Mouse (Mus musculus): Measurements from ENCODE around the gene Obsl1.

The Obsl1 gene

DNA sequence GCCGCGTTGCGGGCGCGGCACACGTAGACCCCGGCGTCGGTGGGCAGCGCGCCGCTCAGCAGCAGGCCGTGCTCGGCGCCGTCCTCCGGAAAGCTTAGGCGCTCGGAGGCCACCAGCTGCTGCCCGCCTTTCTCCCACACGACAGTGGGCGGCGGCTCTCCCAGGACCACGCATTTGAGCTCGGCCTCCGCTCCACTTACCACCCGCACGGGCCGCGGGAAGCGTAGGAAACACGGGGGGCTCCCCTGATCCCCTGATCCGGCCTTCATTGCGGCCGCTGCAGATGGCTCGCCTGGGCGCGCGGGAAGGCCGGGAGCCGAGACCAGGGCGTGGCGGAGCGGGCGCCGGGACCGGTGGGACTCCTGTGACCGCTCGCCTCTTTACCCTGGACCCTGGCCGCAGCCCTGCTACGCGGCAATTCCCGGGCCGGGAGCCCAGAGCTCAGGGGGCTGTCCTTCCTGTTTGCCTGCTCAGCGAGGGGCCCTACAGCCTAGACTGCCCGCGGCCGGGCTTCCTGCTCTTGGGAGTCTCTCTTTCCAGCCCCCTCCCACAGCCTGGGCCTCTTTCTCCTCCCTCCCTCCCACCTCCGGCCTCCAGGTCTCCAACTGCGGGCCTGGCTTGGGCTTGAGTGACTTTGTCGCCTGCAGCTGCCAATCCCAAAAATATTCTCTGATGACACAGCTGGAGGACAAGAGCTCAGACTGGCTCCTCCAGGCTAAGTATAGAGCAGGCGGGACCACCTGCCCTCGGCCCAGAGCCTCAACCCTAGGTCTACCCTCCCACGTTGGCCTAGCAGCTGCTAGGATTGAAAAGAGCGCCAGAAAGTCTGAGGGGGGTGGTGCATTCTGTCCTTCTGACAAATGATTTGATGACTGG lies at the start of gene Obsl1:
TSS of gene Obsl1 (minus strand) at position 497 of the 876 bp plus-strand sequence.
- no peak for DNase-seq

DNA sequence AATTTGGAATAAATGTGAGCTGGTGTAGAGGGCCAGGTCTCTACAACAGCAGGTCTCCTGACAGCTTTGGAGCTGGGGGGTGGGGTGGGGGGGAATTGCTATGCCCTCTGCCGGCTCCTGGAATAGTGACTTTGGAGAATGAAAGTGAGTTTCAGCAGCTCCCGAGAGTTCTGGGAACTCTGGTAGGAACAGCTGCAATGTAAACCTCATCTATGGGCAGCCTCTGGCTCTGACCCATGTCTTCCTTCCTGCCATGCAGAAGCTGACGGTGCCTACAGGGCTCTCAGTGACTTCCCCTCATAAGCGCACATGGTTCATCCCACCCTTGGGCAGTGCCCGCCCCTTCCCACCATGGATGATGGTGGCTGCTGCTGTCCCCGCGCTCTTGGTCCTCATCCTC lies 49.4 kb upstream of the Obsl1 start:
- no peak for DNase-seq

DNA sequence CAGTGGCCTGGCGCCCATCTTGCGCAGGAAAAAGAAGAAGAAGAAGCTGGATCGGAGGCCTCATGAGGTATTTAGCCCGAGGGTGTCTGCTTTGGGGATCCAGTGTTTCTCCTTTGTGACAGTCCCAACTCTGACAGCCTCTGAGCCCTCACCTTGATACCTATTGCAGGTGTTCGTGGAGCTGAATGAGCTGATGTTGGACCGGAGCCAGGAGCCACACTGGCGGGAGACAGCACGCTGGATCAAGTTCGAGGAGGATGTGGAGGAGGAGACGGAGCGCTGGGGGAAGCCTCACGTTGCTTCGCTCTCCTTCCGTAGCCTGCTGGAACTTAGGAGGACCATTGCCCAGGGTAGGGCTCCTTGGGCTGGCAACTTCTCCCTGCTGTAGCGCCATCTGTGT lies 44.3 kb upstream of the Obsl1 start:
- no peak for DNase-seq

DNA sequence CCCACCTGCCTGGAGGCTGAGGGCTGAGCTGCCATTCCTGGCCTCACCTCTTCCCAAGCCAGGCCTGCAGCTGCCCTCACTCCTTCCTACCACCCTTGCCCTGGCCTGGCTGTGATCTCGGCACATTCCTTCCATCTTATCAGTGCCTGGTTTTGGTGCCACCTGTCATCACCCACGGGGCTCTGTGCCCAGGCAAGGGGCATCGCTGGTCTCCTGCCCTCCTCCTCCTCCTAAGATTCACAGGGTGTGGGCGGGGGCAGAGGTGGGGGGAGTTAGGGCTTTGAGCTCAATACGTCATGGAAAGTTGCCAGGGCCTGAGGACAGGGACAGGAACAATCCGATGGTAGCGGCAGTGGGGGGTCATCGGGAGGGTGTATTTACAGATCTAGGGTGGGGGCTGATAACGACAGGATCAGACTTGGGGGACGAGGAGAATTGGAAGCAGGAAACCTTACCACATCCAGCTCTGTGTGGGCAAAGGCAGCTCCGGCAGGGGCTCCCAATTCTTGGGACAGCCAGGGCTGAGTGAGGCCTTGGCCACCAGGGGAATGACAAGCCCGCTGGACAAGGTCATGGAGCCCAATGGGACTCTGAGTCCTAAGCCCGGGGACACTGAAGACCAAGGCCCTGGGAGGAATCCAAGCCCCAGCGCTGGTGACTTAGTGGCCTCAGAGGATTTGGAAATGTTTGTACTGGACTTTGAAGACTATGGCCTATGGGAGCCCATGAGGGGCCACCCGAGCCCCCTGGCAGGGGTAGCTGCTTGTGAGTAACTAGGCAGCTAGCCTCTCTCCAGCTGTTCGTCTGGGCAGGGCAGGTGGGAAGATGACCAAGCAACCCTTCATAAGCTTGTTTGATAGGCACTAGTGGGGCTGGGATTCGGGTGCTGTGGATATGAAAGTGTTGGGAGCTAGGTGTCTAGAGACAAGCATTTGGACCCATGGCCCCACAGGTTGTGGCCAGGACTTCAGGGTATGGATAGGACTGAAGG lies 43.3 kb upstream of the Obsl1 start:
- no peak for DNase-seq

DNA sequence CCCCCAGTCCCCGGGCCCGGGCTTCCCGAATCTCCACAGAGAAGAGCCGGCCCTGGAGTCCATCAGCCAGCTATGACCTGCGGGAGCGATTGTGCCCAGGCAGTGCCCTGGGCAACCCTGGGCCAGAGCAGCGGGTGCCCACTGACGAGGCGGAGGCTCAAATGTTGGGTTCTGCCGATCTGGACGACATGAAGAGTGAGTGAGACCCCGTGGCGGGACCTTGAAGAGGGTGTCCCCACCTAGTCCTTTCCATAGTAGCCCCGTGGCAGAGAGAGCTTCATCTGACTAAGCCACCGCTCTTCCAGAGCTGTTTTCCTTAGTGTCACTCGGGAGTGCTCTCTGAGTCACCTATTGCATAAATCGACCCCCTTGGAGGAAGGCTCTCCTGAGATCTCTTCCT lies 42.6 kb upstream of the Obsl1 start:
- no peak for DNase-seq

DNA sequence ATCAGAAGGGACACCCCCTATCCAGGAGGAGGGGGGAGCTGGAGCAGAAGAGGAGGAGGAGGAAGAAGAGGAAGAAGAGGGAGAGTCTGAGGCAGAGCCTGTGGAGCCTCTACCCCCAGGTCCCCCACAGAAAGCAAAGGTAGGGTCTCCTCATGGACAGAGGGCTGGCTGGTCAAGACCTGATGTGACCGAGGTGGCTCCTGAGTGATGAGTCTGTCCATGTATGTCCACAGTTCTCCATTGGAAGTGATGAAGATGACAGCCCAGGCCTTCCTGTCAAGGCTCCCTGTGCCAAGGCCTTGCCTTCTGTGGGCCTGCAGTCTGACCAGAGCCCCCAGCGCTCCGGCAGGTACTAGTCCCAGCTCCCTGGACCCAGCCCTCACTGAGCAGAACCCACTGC lies 41.8 kb upstream of the Obsl1 start:
- DNase-seq: no peak

DNA sequence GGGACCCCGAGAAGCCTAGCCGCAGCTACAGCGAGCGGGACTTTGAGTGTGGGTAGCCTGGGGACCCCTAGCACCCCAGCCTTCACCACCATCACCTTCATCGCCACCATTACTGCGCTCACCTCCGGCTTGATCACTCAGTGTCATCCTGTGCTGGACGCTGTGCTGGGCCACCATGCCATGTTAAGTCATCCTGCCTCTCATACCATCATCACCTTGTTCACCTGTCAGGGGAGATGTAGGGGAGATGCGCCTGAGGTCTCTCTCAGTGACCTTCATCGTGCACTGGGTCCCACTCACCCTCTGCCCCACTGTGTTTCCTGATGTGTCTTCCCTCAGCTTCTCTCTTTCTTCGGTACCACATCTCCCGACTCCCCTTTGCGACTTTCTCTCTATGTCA lies 41.1 kb upstream of the Obsl1 start:
- DNase-seq: no peak

DNA sequence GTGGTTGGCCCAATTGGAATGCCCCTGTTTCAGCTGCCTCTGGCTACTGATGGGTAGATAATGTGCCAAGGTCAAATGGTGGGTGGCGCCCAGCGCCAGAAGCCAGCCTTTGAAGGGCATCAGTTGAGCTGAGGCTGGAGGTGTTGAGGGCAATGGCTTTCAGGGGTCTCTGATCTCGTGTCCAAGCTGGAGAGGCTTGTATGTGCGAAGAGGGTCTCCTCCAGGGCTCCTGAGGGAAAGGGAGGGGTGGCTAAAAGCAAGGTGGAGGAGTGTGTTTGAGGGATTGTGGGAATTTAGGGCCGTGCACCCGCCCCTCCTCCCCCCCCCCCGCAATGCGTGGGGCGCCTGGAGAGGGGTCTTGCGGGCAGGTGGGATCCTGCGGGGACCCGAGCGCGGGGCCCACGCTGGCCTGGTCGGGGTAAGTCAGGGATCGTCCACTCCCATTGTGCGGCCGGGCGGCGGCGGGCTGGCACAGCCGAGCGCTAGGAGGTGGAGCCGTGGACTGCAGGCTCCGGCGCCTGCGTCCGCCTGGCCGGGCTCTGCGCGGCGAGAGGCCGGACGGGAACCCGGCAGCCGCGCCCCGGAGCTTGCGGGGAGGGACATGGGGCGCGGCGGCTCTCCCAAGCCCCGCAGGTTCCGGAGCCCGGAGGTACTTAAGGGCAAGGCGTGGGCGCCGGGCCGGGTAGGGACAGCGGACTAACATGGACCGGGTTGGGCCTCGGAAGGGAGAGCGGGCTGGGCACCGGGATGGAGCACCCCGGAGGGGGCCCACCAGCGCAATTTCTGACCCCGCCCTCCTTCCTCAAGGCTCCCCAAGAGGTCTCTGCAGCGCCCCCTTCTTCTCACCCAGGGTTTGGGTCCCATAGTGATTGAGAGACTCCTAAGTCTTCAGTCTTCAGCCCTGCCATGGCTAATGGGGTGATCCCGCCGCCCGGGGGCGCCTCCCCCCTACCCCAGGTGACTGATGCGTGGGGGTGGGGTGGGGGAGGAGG lies 40.0 kb upstream of the Obsl1 start, which contains the start of gene Slc4a3:
TSS of gene Slc4a3 (plus strand) at position 302 of the 992 bp plus-strand sequence.
- DNase-seq: peak; percentile 77

DNA sequence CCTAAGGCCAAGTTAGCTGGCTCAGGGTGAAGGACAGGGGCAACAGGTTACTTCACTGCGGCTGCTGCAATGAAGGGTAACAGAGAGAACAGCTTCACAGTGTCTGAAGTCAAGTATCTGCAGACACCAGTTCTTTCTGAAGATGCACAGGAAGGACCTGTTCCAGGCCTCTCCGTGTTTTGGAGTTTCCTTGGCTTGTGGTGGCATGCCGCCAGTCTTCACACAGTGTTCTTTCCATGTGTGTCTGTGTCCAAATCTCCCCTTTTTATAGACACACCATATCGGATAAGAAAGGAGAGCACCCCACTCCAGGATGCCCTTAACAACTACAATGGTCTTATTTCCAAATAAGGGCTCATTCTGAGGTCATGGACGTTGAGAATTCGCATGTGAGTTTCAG lies 38.1 kb upstream of the Obsl1 start:
- DNase-seq: no peak

DNA sequence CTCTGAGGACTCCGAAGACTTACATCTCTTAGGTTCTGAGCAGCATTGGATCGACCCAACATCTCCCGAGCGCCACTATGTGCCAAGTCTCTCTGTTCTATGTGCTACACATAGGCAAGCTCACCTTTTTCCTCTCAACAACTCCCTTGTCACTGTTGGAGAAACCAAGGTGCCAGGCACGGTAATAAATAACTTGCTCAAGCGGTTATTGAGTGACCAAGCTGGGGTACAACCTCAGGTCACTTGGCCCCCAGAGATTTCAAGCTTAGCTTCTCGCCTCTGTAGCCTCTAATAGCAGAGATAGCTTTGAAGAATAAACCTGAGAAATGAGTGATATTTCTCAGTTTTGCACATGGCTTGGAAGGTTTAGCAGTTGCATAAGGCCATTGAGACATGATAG lies 35.2 kb upstream of the Obsl1 start:
- no peak for DNase-seq

DNA sequence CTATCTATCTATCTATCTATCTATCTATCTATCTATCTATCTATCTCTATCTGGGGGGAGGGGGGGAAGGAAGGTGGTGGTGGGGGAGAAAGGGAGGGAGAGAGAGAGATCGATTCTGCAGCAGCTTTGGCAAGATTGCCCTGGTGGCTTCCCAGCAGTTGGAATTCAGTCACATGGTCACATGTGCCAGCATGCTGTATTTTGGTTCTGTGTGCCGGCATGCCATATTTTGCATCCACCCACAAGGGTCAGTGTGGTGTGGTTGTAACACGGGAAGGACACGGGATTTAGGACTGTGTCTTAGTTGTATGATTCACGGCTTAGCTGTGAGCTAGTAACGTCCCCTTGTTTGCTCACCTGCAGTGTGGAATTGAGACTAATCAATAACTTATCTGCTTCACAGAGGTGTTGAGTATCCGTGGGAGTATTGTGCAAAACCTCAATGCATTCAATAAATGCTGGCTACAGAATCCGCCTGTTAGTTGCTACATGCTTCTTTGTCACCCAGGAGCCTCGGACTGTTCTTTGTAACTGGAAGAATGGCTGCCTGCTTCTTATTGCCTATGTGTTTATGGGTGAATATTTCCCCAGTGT lies 32.4 kb upstream of the Obsl1 start:
- DNase-seq: no peak

DNA sequence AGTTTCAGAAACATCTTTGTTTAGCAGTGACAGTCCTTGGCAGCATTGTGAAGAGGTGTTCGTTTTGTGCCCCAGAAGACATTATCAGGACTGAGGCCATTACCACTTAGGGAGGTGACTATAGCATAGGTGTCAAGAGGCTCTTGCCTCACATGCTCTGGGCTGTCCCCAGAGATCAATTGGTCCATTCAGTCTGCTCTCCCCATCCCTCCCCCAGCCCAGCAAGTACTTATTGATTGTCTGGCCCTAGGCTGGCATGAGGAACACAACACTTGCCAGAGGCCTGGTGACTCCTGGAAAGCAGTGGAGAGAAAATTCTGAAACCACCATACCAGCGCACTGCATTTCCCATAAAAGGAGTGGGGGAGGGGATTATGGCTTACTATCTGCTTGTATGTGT lies 31.3 kb upstream of the Obsl1 start:
- DNase-seq: no peak

DNA sequence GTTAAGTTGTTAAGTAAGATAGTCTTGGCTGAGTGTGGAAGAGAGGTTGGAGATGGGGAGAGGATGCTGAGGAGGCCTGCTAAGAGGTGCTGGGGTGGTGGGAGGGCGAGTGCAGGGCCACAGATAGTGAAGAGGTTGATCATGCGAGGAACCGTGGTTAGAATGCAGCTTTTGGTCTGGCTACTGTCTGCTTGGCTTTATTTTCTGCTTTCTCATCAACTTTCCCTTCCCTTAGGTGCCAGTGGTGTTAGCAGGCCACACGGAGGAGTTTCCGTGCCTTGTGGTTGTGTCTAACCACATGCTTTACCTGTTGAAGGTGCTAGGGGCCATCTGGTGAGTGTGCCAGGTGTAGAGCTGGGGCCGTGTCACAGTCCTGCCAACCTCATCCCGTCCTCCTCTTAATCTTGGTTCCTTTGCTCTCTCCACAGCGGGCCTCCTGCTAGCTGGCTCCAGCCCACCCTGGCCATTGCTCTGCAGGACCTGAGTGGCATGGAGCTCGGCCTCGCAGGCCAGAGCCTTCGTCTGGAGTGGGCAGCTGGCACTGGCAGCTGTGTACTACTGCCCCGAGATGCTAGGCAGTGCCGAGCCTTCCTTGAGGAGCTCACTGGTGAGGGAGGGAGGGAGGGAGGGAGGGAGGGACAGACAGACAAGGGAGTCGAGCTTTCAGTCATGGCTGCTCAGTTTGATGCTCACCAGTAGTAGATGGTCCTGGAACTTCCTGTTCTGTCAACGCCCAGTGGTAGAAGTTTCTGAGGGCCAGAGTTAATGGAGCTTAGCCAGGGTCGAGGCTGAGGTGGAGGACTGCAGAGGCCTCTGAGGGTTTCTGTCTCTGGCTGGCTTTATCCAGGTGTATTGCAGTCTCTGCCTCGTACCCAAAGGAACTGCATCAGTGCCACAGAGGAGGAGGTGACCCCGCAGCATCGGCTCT lies 27.3 kb upstream of the Obsl1 start:
- no peak for DNase-seq

DNA sequence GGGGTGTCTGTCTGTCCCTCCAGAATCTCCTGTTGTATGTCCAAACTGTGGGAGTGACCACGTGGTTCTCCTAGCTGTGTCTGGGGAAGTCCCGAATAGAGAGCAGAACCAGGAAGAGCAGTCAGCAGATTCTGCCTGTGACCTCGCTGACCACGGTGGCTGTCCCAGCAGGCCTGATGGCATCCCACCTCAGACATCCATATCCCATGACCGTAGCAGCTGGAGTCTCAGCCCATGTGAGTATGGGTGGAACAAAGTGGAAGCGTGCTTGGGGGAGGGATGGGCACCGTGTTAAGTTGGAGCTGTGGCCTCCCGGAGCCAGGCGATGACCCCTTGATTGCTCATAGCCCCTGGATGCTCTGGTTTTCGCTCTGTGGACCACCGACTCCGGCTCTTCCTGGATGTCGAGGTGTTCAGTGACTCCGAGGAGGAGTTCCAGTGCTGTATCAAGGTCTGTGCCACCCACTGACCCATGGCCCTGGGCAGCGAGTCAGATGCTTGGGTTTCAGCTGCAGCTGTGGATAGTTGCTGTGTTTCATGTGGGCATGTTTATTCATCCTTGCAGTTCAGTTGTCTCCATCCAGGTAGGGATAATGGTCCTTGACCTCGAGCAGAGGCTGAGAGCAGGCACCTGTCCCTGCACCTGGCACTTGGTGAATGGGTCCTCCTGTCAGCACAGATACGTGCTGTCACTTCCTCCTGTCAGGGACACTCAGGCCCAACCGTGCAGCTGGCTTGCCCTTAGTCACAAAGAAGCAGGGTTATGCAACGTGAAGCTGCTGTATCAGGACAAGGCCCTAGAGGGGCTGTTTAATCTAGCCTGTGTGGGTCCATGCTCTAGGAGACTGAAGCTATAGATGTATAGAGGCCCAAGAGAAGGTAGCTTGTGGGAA lies 26.3 kb upstream of the Obsl1 start:
- DNase-seq: no peak

DNA sequence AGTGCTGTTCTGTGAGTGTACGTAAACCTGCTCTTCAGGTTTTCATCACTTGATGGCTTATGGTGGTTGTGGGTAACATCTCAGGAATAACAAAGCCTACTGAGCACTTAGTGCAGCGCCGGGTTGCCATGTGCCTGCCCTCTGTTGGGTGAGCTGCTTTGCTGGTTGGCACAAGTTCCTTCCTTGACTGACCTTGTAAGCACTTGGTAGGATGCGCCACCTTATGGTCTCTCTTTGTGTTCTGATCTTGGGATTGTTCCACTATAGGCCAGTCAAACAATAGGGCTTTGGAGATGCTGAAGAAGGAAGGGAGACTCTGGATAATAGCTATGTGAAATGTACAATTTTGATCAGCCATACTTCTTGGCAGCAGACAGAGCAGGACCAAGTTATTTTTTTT lies 24.3 kb upstream of the Obsl1 start:
- DNase-seq: no peak

DNA sequence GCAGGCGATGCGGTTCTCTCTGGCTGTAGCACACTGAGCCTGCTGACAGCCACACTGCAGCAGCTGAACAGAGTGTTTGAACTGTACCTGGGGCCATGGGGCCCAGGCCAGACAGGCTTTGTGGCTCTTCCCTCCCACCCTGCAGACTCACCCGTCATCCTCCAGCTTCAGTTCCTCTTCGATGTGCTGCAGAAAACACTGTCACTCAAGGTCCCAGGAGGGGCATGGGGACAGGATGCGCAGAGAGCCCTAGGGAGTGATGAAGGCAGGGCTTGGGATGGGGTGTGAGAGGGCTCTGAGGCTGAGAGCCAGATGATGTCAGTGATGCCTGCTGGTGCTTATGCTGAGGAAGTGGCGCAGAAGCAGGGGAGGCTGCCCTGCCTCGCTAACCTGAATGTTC lies 18.4 kb upstream of the Obsl1 start:
- no peak for DNase-seq

DNA sequence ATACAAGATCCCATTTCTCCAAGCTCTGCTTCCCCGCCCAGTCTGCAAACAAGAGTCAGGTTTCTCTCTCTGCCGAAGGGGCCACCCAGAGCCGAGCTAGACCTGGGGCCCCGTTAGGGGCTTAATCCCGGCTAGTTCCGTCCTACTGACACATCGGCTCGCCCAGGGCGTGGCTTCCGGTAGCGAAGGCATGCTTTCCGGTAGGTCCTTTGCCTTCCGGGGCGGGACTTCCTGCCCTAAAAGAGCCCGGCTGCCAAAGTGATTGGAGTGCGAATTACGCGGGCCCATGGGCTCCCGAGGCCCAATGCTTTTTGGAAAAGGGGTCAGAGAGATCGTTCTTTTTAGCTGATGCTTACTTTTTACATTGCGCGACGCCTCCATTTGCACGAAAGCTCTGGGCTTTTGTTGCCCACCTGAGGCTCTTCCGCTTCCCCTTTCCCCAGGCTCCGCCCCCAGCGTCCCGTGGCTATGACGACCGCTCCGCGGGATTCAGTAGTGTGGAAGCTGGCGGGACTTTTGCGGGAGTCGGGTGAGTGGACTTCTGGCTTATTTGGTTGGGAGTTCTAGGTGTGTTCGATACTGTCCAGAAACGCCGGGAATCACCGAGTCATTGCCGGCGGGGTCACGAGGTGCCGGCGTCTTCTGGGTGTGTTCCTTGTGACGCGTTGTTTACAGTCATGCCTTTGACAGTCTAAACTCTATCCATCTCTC lies 15.2 kb upstream of the Obsl1 start, which contains the start of gene Stk11ip:
TSS of gene Stk11ip (plus strand) at position 209 of the 711 bp plus-strand sequence.
- peak; percentile 90 for DNase-seq

DNA sequence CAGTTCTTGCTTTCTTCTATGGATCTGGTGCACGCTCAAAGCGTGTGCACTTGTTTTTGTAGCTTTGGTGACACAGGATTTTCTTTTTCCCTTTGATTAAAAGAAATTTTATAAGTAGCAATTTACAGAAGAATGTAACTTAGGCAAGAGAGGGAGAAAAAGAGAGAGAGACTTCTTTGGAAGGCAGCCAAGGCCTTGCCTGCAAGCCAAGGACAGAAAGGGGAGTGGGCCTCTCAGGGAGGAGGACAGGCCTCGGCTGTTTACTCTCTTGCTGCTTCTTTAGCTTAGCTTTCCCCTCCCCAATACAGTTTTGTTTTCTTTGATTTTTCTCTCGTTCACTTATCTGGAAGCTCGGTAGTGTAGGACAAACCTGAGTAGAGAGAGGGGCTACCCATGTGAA lies 13.3 kb upstream of the Obsl1 start:
- DNase-seq: no peak

DNA sequence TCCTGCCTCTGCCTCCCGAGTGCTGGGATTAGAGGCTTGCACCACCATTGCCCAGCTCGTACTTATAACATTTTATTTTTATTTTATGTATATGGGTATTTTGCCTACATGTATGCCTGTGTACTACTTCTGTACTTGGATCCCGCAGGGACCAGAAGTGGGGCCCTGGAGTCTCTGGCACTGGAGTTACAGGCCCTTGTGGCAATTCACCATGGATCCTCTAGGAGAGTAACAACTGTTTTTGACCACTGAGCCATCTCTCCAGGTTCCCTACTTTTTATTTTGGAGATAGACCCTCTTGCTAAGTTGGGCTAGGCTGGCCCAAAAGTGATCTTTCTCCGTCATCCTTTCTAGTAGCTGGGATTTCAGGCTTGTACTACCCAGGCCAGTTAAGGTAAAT lies 12.2 kb upstream of the Obsl1 start:
- DNase-seq: no peak
